Mouse (Mus musculus) lung, postnatal 25 days (tissue): Measurements from ENCODE around the gene Stpg4.
A peak's percentile ranks its signal among the peaks of the same experiment; 100 is the strongest.

Experiments used
- DNase-seq: peaks from one replicate; pipeline ENCODE4 v3.0.0; 2022; ENCODE audit warnings: low spot score

Stpg4 gene

GRCm38 (mm10) chr17:87446767-87447611 lies 19.4 kb upstream of the Stpg4 start, which contains the start of gene Calm2:
Gene Calm2 (minus strand): TSS chr17:87446935.
- DNase-seq: peak; percentile 98

DNA sequence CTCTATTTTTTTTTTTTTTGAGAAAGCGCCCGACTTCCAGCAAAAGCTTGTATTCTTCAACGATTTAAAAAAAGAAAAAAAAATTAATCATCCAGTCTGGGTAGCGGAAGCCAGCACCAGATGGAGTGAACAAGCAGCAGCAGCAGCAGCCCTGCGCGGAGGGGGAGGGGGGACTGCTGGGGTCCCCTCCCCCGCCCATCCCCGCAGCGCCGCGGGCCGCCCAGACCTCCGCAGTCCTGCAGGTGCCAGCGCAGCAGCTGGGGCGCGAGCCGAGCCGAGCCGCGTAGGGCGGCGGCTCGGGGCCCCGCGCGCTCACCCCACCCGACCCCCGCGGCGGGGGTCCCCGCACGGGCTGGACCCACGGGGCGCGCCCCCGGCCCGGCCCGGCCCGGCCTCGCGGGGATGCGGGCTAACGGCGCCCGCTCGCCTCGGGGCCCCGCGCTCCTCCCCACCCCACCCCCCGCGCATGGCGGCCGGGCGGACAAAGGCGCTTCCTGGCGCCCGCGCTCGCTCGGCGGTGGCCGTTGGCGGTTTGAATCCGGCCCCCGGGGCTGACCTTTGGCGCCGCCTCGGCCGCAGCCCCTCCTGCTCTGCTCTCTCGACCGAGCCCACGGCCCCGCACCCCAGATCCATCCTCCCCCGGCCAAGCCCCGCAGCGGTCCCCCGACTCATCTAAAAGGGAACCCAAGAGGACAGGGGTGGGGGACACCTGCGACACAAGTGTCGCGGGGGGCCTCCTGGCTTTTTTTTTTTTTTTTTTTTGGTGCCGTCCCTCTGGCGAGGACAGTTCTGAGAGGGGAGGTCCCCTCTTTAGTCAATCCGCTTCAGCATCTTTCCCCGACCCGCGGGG lies 18.6 kb upstream of the Stpg4 start:
- DNase-seq: peak; percentile 50

- peak; percentile 21 for DNase-seq
Measured at GRCm38 (mm10) chr17:87445337-87445916, 17.9 kb upstream of the Stpg4 start.

GRCm38 (mm10) chr17:87444763-87445162 lies 17.2 kb upstream of the Stpg4 start:
- DNase-seq: no peak

DNA sequence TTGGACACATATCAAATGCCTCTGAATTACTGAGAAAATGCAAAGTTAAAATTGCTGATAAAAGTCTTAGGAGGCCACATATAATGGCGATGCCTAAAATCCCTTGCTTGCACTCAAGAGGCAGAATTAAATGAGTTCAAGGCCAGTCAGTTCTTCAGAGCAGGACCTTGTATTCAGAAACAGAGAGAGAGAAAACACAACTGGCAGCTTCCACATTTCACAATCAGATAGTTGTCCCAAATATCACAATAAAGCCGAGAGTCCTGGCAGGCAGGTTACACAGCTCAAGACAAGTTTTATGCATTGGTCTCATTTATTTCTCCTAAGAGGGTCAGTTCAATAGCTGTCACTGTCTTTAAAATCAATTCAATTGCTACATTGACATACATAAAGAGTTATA lies 14.0 kb upstream of the Stpg4 start:
- DNase-seq: no peak

GRCm38 (mm10) chr17:87439441-87439840 lies 11.9 kb upstream of the Stpg4 start:
- peak; percentile 23 for DNase-seq

- DNase-seq: no peak
Measured at GRCm38 (mm10) chr17:87433929-87434328, 6.4 kb upstream of the Stpg4 start.

- DNase-seq: no peak
Measured at GRCm38 (mm10) chr17:87432743-87433142, 5.2 kb upstream of the Stpg4 start.

DNA sequence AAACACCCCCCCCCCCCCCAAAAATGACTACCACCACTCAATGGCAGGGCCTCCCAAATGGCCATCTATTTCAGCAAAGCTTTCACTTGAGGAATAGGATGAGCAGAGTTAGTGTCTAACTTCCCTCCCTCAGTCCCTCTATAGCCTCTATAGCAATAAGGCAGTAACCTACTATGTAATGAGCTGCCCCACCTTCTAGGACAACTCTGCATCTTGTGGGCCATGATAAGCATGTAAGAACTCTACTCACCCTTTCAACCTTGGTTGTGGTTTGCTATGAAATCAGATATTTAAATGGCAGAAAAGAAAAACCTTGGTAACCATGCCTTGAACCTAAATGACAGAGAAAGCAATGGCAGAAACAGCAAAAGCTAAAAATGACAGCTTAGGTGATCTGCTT lies 4.8 kb upstream of the Stpg4 start:
- DNase-seq: no peak

DNA sequence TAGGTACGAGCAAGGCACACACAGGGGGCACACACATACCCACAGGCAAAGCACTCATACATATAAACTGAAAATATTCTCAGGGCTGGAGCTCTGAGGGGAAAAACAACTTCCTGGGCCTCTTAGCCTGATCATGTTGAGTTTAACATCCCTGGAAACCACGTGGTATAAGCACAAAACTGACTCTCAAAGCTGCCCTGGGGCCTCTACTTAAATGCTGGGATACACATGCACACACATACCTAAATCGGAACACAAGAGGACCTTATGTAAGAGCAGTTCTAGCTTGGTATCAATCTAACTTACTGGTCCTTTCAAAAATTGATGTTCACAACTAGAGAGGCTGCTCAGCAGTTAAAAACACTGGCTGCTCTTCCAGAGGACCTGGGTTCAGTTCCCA lies 1.9 kb upstream of the Stpg4 start:
- no peak for DNase-seq

GRCm38 (mm10) chr17:87418082-87418481 lies 9.5 kb downstream of the Stpg4 start:
- no peak for DNase-seq

GRCm38 (mm10) chr17:87406646-87407045 lies 20.9 kb downstream of the Stpg4 start:
- no peak for DNase-seq

DNA sequence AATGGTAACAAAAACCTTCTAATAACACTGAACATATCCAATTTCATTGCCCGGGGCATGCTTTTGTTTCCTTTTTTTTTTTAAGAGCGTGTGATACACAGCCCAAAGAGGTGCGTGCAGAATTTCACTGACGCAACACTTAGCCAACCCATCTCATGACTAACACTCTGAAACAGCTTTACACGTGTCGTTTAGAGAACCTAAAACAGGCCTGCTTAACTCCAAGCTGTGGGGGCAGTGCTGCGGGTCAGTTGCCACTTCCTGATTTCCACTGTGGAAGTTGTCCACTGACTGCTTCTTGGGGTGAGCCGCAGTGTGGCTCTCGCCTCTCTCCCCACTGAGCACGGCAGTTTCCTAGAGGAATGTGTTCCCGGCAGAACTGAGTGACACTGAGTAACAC lies 22.0 kb downstream of the Stpg4 start:
- DNase-seq: peak; percentile 45

DNA sequence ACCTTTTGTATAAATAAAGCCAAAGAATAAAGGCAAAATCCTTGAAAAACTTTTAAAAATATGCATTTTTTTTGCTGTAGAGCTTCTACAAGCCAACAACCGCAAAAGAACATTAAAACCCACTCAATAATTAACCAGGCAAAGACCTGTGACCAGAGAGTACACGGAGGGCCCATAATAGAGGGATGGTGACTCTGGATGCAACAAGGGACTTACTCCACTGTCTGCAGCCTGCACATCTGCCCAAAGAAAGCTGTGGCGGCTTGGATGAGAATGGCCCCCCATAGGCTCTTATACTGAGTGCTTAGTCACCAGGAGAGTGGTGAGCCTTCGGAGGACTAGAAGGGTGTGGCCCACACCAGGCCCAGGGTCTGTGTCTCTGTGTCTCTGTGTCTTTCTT lies 24.1 kb downstream of the Stpg4 start:
- no peak for DNase-seq

DNA sequence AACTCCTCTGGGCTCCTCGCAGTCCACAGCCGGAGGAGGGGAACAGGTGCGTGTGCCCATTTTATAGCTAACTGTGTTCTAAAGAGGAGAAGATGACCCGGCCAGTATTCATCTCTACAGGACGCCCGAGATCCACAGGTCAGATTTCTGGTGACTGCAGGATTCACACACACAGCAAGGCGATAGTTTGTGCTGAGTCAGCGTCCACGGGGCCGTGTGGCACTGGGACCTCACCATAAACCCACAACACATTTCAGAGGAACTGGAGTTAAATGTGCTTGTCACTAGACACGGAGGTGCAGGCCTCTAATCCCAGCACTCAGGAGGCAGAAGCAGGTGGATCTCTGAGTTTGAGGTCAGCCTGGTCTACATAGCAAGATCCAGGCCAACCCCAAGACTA lies 25.1 kb downstream of the Stpg4 start:
- no peak for DNase-seq

DNA sequence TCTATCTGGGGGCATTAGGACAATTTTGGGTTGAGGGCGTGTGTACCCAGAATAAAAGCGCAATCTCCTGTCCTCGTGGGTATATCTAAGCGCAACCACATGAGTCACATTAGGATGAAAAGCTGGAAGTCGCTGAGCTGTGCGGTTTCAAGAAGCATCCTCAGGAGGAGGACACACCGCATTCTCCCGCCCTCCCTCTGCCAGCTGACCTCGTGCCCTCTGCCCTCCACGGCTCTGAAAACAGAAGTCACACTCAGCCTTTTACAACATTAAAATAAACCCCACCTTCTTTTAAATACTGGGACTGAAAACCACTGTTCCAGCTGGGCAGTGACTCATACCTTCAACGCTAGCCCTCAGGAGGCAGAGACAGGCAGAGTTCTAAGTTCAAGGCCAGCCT lies 30.5 kb downstream of the Stpg4 start:
- no peak for DNase-seq

DNA sequence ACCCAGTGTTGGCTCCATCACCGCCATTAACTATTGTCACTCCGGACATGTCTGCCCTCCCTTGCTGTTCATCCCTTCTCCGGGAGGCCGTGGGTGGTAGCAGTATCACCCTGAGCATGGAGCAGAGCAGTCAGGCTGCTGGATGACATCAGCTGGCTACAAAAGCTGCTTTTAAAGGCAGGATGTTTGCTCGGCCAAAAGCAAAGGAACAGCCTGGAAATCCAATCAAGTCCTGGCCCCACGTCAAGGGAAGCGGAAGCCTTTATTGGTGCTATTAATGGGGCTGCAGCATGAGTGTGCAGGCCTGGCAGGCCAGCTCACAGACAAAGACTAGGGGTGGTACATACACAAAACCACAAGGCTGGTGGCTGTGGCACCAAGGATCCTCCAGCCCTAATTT lies 36.3 kb downstream of the Stpg4 start:
- DNase-seq: no peak

GRCm38 (mm10) chr17:87387068-87387467 lies 40.5 kb downstream of the Stpg4 start:
- no peak for DNase-seq

DNA sequence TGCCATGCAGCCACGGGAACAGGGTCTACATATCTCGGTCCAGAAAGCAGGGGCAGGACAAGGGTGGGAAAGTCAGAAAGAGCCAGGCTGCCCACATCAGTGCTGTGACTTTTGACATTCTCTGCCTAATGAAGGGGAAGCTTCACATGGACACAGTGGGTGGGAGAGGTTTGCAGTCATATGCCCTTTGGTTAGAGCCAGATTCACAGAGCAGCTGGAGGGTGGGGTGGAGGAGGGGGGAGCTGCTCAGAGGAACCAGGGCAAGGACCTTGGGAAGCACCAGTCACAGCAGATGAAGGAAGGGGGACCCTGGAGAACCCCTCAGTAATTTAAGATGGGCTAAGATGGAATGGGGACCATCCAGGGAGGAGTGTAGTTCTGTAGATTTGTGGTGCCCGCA lies 41.7 kb downstream of the Stpg4 start:
- DNase-seq: no peak

- DNase-seq: no peak
Measured at GRCm38 (mm10) chr17:87380681-87381080, 46.9 kb downstream of the Stpg4 start.

DNA sequence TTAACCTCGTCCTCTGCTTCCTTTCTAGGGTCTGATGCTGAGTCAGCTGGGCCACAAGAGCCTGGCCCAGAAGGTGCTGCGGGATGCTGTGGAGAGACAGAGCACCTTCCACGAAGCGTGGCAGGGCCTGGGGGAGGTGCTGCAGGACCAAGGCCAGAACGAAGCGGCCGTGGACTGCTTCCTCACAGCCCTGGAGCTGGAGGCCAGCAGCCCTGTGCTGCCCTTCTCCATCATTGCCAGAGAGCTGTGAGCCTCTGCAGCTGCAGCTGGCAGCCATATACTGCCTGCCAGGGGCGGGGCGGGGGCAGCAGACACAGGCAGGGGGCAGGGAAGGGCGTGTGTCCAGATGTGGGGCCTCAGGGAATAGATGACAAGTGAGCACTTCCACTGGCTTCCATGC lies 47.7 kb downstream of the Stpg4 start:
- DNase-seq: no peak

- no peak for DNase-seq
Measured at GRCm38 (mm10) chr17:87379160-87379624, 48.3 kb downstream of the Stpg4 start.
